Mouse (Mus musculus) hindbrain, embryonic 15.5 days (tissue): ENCODE results near the gene Etfbkmt. TPM values are rescaled to one million over a fixed set of nuclear protein-coding genes. Genes with fewer than 3 reads are reported as not detected.
A peak's percentile ranks its signal among the peaks of the same experiment; 100 is the strongest.
"Not testable (repeated sequence)": the region's sequence is repeated elsewhere in the genome, so short reads cannot be mapped to it uniquely, and the experiment has no call there.

ENCODE experiments used
- ATAC-seq: fragments of 200-750 bp; cut with Nextera tagmentation; 2 replicates; pipeline ENCODE4 v1.8.0; 2017; ENCODE audit warnings: low read depth, moderate number of reproducible peaks, moderate TSS enrichment; ENCODE audit not compliant: low FRiP score
- H3K27ac ChIP-seq: fragments of 300-500 bp; sonication (generic); replicated peaks from 2 replicates; pipeline ENCODE4 v1.5.1; 2015; ENCODE audit warnings: mild to moderate bottlenecking, inconsistent platforms
- H3K27me3 ChIP-seq: fragments of 300-500 bp; sonication (generic); 2 replicates; pipeline ENCODE4 v1.6.1; 2015; ENCODE audit warnings: control low read depth, inconsistent platforms
- H3K36me3 ChIP-seq: fragments of 300-500 bp; sonication (generic); 2 replicates; pipeline ENCODE4 v1.6.1; 2015; ENCODE audit warnings: control low read depth, inconsistent platforms
- H3K4me1 ChIP-seq: fragments of 300-500 bp; sonication (generic); replicated peaks from 2 replicates; pipeline ENCODE4 v1.6.1; 2015; ENCODE audit warnings: control low read depth, inconsistent platforms
- H3K4me2 ChIP-seq: fragments of 300-500 bp; sonication (generic); 2 replicates; pipeline ENCODE4 v1.6.1; 2015; ENCODE audit warnings: moderate library complexity, mild to moderate bottlenecking, inconsistent platforms
- H3K4me3 ChIP-seq: fragments of 300-500 bp; sonication (generic); 2 replicates; pipeline ENCODE4 v1.5.1; 2015; ENCODE audit warnings: mild to moderate bottlenecking, inconsistent platforms
- H3K9ac ChIP-seq: fragments of 300-500 bp; sonication (generic); 2 replicates; pipeline ENCODE4 v1.6.1; 2015; ENCODE audit warnings: inconsistent platforms
- H3K9me3 ChIP-seq: fragments of 300-500 bp; sonication (generic); 2 replicates; pipeline ENCODE4 v1.6.1; 2016; ENCODE audit warnings: control low read depth, inconsistent platforms
- WGBS: fragments of 180-500 bp; shearing (Covaris S2); methylation state at CpG from one replicate; pipeline ENCODE4 v1.1.7; 2015; 5-methylcytosine and 5-hydroxymethylcytosine counted together
- polyA plus RNA-seq: library from polyadenylated mRNA; unstranded; fragments of >200 nt; fragmentation: Nextera tagmentation; extraction: Ambion mirVana; gene quantifications from 2 replicates; pipeline ENCODE4 v1.2.1, GENCODE M21; 2015

Gene Etfbkmt
- polyA plus RNA-seq, 1 experiment from 2014 or later, result 8.2 TPM

DNA sequence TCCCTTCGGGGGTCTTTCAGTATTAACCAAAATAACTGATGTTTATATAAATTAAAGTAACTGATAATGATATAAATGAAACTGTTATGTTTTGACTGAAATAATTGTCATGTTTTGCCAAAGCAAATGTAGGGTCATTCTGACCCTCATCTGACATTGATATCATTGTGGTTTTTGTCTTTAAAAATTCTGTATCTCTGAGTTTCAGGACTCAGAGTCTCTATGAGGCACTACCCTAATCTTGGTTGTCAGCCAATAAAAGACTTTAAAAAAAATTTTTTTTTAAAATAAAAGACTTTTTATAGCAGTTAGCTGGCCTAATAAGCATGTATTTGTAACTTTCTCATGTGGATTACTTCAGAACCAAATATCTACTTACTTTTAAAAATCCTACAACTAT lies 28.0 kb downstream of the Etfbkmt start:
- Histone ChIP-seq H3K36me3 (peaks cover 51% of the 10 kb centered on the region), H3K4me3 (no peak overlapping the region), H3K27ac (no peak overlapping the region), H3K27me3 (no peaks in the 10 kb centered on the region), H3K4me2 (no peak overlapping the region), H3K9ac (no peak overlapping the region), H3K9me3 (no peaks in the 10 kb centered on the region), H3K4me1 (no peaks in the 10 kb centered on the region)
- 100% methylated on average over 1 of the region's 1 CpGs for WGBS
- ATAC-seq, result no peak

DNA sequence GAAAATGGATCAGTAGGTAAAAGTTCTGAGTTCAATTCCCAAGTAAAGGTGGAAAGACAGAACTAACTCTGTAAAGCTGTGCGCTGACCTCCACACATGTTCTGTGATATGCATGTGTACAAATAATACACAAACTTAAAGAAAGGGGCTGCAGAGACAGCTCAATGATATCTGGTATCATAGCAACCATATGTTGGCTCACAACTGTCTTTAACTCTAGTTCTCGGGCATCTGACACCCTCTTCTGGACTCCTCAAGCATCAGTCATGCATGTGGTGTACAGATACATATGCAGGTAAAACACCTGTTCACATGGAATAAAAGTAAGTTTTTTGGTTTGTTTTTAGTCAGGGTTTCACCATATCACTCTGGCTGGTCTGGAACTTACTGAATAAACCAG lies 28.8 kb downstream of the Etfbkmt start:
- 94% methylated on average over 2 of the region's 2 CpGs for WGBS
- ATAC-seq, result no peak
- peaks cover 46% of the 10 kb centered on the region for H3K36me3 ChIP-seq

DNA sequence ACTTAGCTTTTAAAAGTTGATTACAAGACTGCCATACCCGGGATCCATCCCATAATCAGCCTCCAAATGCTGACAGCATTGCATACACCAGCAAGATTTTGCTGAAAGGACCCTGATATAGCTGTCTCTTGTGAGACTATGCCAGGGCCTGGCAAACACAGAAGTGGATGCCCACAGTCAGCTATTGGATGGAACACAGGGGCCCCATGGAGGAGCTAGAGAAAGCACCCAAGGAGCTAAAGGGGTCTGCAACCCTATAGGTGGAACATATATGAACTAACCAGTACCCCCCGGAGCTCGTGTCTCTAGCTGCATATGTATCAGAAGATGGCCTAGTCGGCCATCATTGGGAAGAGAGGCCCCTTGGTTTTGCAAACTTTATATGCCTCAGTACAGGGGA lies 30.3 kb downstream of the Etfbkmt start:
- H3K9me3 ChIP-seq, H3K9ac ChIP-seq, ATAC-seq, H3K4me3 ChIP-seq, H3K4me1 ChIP-seq, H3K4me2 ChIP-seq, H3K27ac ChIP-seq, H3K27me3 ChIP-seq: not testable (repeated sequence)
- peaks cover 37% of the 10 kb centered on the region for H3K36me3 ChIP-seq
- 93% methylated on average over 4 of the region's 4 CpGs for WGBS

More for the DNA sequence above, 28.8 kb downstream of the Etfbkmt start:
- Histone ChIP-seq H3K27ac (no peak overlapping the region), H3K9ac (no peak overlapping the region), H3K4me1 (no peaks in the 10 kb centered on the region), H3K27me3 (no peaks in the 10 kb centered on the region), H3K4me2 (no peak overlapping the region), H3K9me3 (no peaks in the 10 kb centered on the region), H3K4me3 (no peak overlapping the region)

DNA sequence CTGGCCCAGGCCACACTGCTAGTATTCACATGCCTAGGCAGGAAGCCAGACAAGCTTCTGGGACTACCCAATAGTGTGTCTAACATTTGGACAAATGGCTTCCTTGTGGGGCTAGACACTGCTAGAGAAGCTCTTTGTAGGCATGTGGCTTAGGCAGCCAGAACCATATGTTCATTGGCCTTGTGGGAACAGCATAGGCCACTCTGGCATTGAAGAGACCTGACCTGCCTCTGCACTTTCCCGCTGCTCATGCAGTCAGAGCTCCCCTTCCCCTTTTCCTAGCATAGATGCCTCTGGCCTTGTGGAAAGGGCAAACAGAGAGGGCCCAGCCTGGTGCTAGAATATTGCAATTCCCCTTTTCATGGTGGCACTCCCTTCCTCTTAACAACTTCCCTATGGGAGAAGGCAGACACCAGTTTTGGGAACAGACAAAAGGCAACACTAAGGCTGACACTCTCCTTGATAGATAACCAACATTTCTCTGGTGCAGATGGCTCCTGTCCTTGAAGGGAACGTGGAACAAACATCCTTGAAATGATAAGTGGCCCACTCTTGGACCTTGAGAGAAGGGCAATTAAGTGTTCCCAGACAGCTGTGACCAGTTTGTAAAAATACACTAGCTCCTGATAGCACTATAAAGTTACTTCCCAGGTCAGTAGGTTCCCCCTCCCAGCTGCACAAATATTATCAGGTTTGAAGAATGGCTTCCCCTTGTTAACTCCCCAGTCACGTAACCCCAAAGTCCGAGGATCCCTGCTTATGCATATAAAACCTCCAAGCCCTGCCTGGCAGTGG lies 34.4 kb downstream of the Etfbkmt start:
- H3K36me3 ChIP-seq, result peaks cover 41% of the 10 kb centered on the region
- WGBS, result 73% methylated on average over 4 of the region's 4 CpGs
- H3K27ac ChIP-seq, result no peak overlapping the region
- no peak overlapping the region for H3K4me2 ChIP-seq
- peaks cover 8% of the 10 kb centered on the region for H3K9me3 ChIP-seq
- no peak for ATAC-seq
- H3K27me3 ChIP-seq, result no peaks in the 10 kb centered on the region
- H3K4me1 ChIP-seq, result no peaks in the 10 kb centered on the region
- no peak overlapping the region for H3K4me3 ChIP-seq
- H3K9ac ChIP-seq, result no peak overlapping the region

DNA sequence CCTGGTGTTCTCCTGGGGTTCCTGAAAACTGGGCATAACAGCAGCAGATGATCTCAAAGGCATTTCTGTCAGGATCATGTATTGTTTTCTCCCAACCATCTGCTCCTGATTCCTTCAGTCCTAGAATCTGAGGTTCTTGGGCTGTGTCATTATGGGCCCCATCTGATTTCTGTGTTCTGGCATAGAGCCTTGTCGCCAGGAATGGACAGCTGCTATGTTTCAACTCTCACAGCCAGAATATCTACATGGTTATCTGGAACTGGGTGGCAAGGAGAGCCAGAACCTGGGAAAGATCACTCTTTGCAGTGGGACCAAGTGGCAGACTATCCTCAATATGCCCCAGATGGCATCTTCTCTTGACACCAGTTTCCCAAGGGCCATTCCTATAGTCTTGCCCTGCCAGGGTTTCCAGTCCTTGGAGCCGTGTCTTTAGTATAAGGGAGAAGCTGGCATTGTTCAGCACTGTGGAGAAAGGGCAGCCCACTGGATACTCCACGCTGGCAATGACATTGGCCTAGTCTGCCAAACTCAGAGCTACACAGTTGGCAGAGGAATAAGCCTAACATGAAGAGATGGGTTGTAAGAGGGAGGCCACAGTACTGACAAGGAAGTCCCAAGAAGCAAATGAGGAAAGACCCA lies 35.4 kb downstream of the Etfbkmt start:
- no peak overlapping the region for H3K9ac ChIP-seq
- 83% methylated on average over 3 of the region's 3 CpGs for WGBS
- no peak overlapping the region for H3K4me2 ChIP-seq
- ATAC-seq, result no peak
- H3K36me3 ChIP-seq, result peaks cover 46% of the 10 kb centered on the region
- H3K9me3 ChIP-seq, result peaks cover 8% of the 10 kb centered on the region
- H3K4me3 ChIP-seq, result no peak overlapping the region
- no peaks in the 10 kb centered on the region for H3K27me3 ChIP-seq
- no peak overlapping the region for H3K27ac ChIP-seq
- no peaks in the 10 kb centered on the region for H3K4me1 ChIP-seq

DNA sequence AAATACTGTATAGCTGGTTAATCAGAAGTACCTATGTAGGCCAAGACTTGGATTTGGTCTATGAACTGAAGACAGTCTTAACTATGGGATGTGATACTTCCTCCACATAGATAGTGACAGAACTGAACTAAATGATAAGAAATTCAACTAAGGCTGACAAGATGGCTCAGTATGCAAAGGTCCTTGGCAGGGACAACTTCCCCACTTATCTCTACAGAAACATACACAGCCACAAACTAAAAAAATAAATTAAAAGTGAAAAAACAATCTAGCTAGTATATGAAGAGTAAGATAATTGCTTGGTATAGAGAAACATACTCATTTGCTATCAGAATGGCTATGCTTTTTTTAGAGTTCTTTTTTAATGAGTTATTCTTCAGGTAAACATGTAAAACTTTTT lies 39.4 kb downstream of the Etfbkmt start:
- peaks cover 8% of the 10 kb centered on the region for H3K9me3 ChIP-seq
- no peak overlapping the region for H3K4me3 ChIP-seq
- no peak for ATAC-seq
- H3K9ac ChIP-seq, result no peak overlapping the region
- H3K4me2 ChIP-seq, result no peak overlapping the region
- peaks cover 74% of the 10 kb centered on the region for H3K36me3 ChIP-seq
- no peaks in the 10 kb centered on the region for H3K27me3 ChIP-seq
- H3K4me1 ChIP-seq, result no peaks in the 10 kb centered on the region
- no peak overlapping the region for H3K27ac ChIP-seq

DNA sequence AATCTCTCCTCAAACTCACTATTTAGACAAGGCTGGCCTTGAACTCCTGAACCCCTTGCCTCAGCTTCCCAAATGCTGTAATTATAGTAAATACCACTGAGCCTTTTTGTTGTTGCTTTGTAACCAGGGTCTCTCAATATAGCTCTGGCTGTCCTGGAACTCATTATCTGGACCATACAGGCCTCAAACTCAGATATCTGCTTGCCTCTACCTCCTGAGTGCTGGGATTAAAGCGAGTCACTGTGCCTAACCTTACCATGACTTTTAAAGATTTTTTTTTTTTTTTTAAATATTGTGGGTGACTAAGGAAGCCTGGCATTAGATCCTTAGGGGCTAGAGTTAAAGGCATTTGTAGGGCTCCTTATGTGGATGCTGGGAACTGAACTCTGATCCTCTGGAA lies 44.4 kb downstream of the Etfbkmt start:
- H3K4me3 ChIP-seq, result no peak overlapping the region
- peaks cover under 1% of the 10 kb centered on the region; the same call in 1 of the 2 replicates for H3K9me3 ChIP-seq
- H3K4me1 ChIP-seq, result peaks cover 23% of the 10 kb centered on the region
- ATAC-seq, result no peak
- H3K4me2 ChIP-seq, result no peak overlapping the region
- 97% methylated on average over 1 of the region's 1 CpGs for WGBS
- peaks cover 39% of the 10 kb centered on the region for H3K36me3 ChIP-seq
- no peak overlapping the region for H3K27ac ChIP-seq
- H3K9ac ChIP-seq, result no peak overlapping the region
- H3K27me3 ChIP-seq, result no peaks in the 10 kb centered on the region

DNA sequence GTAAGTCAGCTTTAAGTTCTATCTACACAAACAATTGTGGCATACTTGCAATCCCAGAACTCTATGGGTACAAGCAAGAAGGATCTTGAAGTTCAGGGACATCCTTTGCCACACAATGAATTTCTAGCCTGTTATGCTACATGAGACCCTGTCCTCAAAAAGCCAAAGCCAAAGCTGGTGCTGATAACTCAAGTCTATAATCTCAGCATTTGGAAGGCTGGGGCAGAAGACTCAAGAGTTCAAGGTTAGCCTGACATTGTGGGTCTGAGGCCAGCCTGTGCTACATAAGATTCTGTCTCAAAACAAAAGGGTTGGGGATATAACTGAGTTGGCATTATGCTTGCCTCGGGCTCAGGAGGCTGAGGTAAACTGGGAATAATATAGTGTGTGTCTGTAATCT lies 47.7 kb downstream of the Etfbkmt start:
- 64% methylated on average over 1 of the region's 1 CpGs for WGBS
- no peak for ATAC-seq
- H3K9ac ChIP-seq, result peak overlapping the region; percentile 87
- H3K27me3 ChIP-seq, result no peaks in the 10 kb centered on the region
- no peaks in the 10 kb centered on the region for H3K9me3 ChIP-seq
- H3K36me3 ChIP-seq, result peaks cover 13% of the 10 kb centered on the region
- H3K27ac ChIP-seq, result 0 out of 2 replicates have a peak overlapping the region, but pooled peaks have one; percentile 42
- peak overlapping the region; percentile 73 for H3K4me3 ChIP-seq
- H3K4me1 ChIP-seq, result peaks cover 23% of the 10 kb centered on the region
- H3K4me2 ChIP-seq, result peak overlapping the region; percentile 66

DNA sequence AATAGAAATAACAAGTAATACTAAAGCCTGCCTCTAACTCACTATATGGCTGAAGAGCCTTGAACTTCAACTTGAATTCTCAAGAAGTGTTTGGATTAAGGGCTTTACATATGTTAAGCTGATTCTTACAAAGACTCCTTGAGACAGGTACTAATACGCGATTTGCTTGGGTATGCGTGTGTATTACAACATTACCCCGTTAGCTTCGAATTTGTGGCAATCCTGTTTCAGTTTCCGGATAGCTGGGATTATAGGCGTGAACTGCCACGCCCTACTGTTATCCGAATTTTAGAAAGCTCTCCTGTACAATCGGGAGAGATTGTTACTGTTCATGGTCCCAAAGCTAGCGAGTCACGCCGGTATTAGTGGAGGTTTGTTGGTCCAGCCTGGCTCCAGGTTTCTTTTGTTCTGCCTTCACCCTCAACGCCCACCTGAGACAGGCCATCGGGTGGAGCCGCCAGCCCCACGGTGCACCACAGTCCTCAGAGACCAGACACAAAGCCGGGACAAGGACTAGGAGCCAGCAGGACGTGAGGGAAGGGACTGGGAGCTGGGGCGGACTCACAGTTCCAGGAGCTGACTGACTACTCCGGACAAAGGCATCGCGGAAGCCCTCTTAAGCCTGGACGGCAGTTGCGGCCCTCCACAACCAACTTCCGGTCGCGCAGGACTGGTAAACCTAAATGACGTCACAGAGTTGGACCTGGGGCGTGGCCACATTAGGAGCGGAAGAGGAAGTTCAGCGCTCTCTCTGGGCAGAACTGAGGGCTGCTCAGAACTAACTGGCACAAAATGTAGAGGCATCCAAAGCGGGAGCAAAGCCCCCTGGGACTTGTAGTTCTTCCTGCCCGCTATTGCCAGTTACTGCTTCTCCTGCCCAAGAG lies 48.6 kb downstream of the Etfbkmt start, which contains the start of gene Amn1:
TSS of gene Amn1 (minus strand) at position 672 of the 884 bp plus-strand sequence.
- Histone ChIP-seq H3K27ac (peak within 1 kb of the TSS; percentile 93), H3K9me3 (no peaks in the 10 kb centered on the region), H3K9ac (peak within 1 kb of the TSS; percentile 87), H3K4me2 (peak within 1 kb of the TSS; percentile 66), H3K36me3 (0 out of 2 replicates have a peak, but pooled peaks cover 5% of the 10 kb centered on the region), H3K4me3 (peak within 1 kb of the TSS; percentile 73), H3K27me3 (no peaks in the 10 kb centered on the region), H3K4me1 (peaks cover 23% of the 10 kb centered on the region)
- under 1% methylated on average over 34 of the region's 34 CpGs for WGBS
- ATAC-seq, result peak; percentile 100

DNA sequence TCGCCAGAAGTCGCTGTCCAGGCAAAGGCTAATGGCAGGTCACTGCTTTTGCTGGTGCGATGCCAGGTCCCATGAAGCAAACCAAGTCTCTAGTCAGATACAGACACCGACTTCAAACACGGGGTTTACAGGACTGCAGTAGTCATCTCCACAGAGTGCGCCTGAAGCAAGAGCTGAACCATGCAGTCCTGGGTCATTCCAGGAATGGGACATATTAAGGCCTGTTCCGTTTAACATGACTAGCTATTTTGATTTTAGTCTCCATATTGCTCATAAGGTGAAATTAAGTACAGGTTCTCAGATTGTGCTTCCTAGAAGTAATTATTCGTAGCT lies 49.2 kb downstream of the Etfbkmt start:
- Histone ChIP-seq H3K27me3 (no peaks in the 10 kb centered on the region), H3K36me3 (0 out of 2 replicates have a peak, but pooled peaks cover 1% of the 10 kb centered on the region), H3K9me3 (no peaks in the 10 kb centered on the region), H3K4me3 (peak overlapping the region; percentile 73), H3K4me1 (peaks cover 23% of the 10 kb centered on the region), H3K4me2 (peak overlapping the region; percentile 66), H3K27ac (peak overlapping the region; percentile 93), H3K9ac (peak overlapping the region; percentile 21; the same call in 1 of the 2 replicates)
- ATAC-seq, result peak; percentile 88
- 38% methylated on average over 8 of the region's 8 CpGs for WGBS

DNA sequence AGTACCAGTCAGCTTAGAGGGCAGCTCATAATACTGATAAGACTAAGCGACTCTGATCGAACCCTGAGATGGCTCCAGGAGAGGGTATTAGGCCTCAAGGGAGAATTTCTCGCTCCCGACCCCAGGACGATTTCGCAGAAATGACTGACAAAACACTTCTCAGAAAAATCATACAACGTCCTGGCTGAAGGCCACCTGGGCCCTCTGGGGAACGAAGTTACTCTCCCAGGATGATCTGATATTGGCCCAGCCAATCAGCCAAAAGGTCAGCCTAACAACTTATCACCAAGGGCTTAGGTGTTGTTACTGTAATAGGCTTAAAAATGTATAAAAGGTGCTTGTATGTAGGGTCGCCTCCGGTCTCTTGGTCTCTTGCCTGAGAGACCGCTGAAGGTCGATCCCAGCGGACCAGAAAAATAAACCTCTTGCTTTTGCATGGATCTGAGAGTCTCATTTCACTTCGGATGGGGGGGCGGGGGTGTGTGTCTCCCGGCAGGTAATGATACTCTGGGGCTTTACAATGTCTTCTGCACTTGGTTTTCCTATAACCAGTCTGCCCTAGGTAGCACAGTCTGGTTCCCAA lies 49.8 kb downstream of the Etfbkmt start:
- H3K27me3 ChIP-seq, result no peaks in the 10 kb centered on the region
- peaks cover 23% of the 10 kb centered on the region for H3K4me1 ChIP-seq
- no peaks in the 10 kb centered on the region for H3K9me3 ChIP-seq
- peak overlapping the region; percentile 73 for H3K4me3 ChIP-seq
- no peaks in the 10 kb centered on the region for H3K36me3 ChIP-seq
- ATAC-seq, result no peak
- H3K27ac ChIP-seq, result no peak overlapping the region
- H3K9ac ChIP-seq, result no peak overlapping the region
- no peak overlapping the region; the same call in 1 of the 2 replicates for H3K4me2 ChIP-seq
- WGBS, result 94% methylated on average over 16 of the region's 16 CpGs
